Mouse (Mus musculus) kidney, postnatal 0 days (tissue): ENCODE results near the gene Atp1b2. TPM values are rescaled to one million over a fixed set of nuclear protein-coding genes. Genes with fewer than 3 reads are reported as not detected.

ENCODE experiments used
- ATAC-seq: fragments of 200-750 bp; cut with Nextera tagmentation; replicated peaks from 2 replicates; pipeline ENCODE4 v1.8.0; 2017; ENCODE audit warnings: low read depth, moderate number of reproducible peaks, moderate TSS enrichment, moderate library complexity; ENCODE audit not compliant: low FRiP score
- DNase-seq: peaks from one replicate; pipeline ENCODE4 v3.0.0-alpha.2; 2016; ENCODE audit warnings: low spot score
- H3K27ac ChIP-seq: fragments of 300-500 bp; sonication (generic); 2 replicates; pipeline ENCODE4 v1.5.1; 2014; ENCODE audit warnings: mild to moderate bottlenecking
- H3K27me3 ChIP-seq: fragments of 300-500 bp; sonication (generic); 2 replicates; pipeline ENCODE4 v1.6.1; 2014; ENCODE audit warnings: low read length, mixed read lengths; ENCODE audit not compliant: insufficient read depth
- H3K36me3 ChIP-seq: fragments of 300-500 bp; sonication (generic); 2 replicates; pipeline ENCODE4 v1.6.1; 2014; ENCODE audit warnings: low read length, mixed read lengths; ENCODE audit not compliant: insufficient read depth
- H3K4me1 ChIP-seq: fragments of 300-500 bp; sonication (generic); replicated peaks from 2 replicates; pipeline ENCODE4 v1.6.1; 2014; ENCODE audit warnings: antibody characterized with exemption, low read length, mixed read lengths; ENCODE audit not compliant: insufficient read depth
- H3K4me2 ChIP-seq: fragments of 300-500 bp; sonication (generic); 2 replicates; pipeline ENCODE4 v1.6.1; 2014; ENCODE audit warnings: mild to moderate bottlenecking, low read length, moderate library complexity, mixed read lengths
- H3K4me3 ChIP-seq: fragments of 300-500 bp; sonication (generic); replicated peaks from 2 replicates; pipeline ENCODE4 v1.5.1; 2014; ENCODE audit warnings: low read depth, low read length
- H3K9ac ChIP-seq: fragments of 300-500 bp; sonication (generic); 2 replicates; pipeline ENCODE4 v1.6.1; 2014; ENCODE audit warnings: low read depth, low read length
- H3K9me3 ChIP-seq: fragments of 300-500 bp; sonication (generic); replicated peaks from 2 replicates; pipeline ENCODE4 v1.6.1; 2016; ENCODE audit warnings: low read length, inconsistent platforms, mixed read lengths
- CTCF ChIP-seq: IDR thresholded peaks from 2 replicates; pipeline ENCODE4 v1.5.1; 2016; ENCODE audit warnings: antibody characterized with exemption, low read depth, mild to moderate bottlenecking, moderate library complexity
- WGBS: fragments of 180-500 bp; shearing (Covaris S2); extraction: QIAGEN DNeasy Blood & Tissue Kit; methylation state at CpG from one replicate; pipeline ENCODE4 v1.1.7; 2014; 5-methylcytosine and 5-hydroxymethylcytosine counted together
- polyA plus RNA-seq: library from polyadenylated mRNA; unstranded; fragments of >200 nt; fragmentation: Nextera tagmentation; extraction: Ambion mirVana; gene quantifications from 2 replicates; pipeline ENCODE4 v1.2.1, GENCODE M21; 2015

Gene Atp1b2
- polyA plus RNA-seq, 1 experiment from 2014 or later = 16.3 TPM

DNA sequence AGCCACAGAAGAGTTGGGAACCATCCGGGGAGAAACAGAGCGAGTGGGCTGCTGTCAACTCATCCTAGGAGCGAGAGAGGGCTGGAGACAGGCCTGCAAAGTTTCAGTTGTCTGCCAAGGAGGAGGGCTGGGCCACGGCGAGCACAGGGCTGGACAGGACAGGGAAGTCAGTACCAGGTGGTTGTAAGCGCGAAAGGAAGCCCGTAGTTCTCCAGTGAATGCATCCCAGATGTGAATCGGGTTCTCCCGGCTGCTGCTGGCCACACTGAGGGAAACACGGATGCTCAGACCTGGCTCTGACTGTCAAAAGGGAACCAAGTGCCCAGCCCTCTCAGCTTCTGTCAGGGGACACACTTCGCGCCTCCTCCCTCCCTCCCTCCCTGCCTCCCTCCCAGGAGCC is 42.4 kb downstream of the Atp1b2 start:
- 88% methylated on average over 13 of the region's 13 CpGs for WGBS
- no peak for ATAC-seq
- no peak for DNase-seq
- Histone ChIP-seq H3K9ac (no peak overlapping the region), H3K27ac (no peak overlapping the region), H3K27me3 (no peaks in the 10 kb centered on the region), H3K4me2 (no peak overlapping the region), H3K4me3 (no peak overlapping the region), H3K36me3 (peaks cover 26% of the 10 kb centered on the region), H3K4me1 (peaks cover 18% of the 10 kb centered on the region), H3K9me3 (no peaks in the 10 kb centered on the region)
- TF ChIP-seq CTCF = no peak

GRCm38 (mm10) chr11:69560896-69561854 is 44.6 kb downstream of the Atp1b2 start:
- Histone ChIP-seq H3K4me1 (peaks cover 18% of the 10 kb centered on the region), H3K4me3 (peak overlapping the region; percentile 66; the same call in 1 of the 2 replicates), H3K9me3 (no peaks in the 10 kb centered on the region), H3K4me2 (peak overlapping the region; percentile 99; the same call in 1 of the 2 replicates), H3K27ac (no peak overlapping the region), H3K9ac (no peak overlapping the region), H3K27me3 (no peaks in the 10 kb centered on the region), H3K36me3 (peaks cover 21% of the 10 kb centered on the region)
- no peak for TF ChIP-seq CTCF
- DNase-seq (no peak), ATAC-seq (no peak)
- WGBS = 37% methylated on average over 16 of the region's 16 CpGs

DNA sequence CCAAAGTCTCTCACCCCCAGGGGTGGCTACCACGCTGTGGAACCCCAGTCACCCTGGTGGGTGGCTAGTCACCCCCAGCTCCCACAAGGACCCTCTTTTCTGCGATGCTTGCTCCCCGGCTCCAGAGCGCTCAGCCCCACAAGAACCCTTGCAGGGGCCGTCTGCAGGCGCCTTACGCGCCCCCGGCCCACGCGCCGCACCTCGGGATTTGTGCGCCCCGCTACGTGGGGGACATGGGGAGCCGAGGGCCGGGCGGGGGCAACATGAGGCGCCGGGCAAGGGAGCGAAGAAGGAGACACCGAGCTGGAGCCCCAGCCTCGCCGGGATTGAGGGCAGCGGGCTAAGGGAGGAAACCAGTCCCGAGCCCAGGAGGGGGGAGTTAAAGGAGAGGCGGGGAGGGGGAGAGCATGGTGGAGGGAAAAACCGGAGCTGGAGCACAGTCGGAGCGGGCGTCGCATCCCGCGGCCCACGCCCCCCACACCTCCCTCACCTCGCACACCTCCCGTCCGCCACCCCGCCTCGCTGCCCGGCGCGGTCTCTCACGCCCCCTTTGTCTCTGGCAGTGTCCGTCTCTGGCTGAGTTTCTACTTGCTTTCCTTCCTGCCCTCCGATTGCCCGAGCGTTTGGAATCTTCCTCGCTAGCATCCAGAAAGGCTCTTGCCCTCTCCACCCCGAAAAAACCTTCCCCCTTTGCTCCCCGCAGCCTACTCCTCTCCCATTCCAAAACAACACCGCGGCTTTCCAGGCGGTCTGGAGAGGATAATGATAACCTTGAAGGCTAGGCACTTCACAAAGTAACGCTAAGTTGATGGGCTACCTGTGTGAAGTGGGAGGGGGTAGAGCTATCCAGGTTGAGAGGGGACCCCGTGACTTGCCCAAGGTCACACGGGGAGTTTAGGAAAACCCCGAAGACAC is 45.6 kb downstream of the Atp1b2 start, which contains the start of gene Efnb3:
Gene Efnb3 (minus strand): TSS at position 355 of the 915 bp plus-strand sequence.
- ATAC-seq (0 out of 2 replicates have a peak, but pooled peaks have one; percentile 27), DNase-seq (peak; percentile 83)
- Histone ChIP-seq H3K36me3 (peaks cover 18% of the 10 kb centered on the region), H3K4me2 (peak within 1 kb of the TSS; percentile 99), H3K9me3 (no peaks in the 10 kb centered on the region), H3K27ac (no peak within 1 kb of the TSS), H3K9ac (peak within 1 kb of the TSS; percentile 72), H3K4me1 (peaks cover 18% of the 10 kb centered on the region), H3K4me3 (peak within 1 kb of the TSS; percentile 66), H3K27me3 (no peaks in the 10 kb centered on the region)
- no peak for TF ChIP-seq CTCF
- 1% methylated on average over 59 of the region's 59 CpGs for WGBS

DNA sequence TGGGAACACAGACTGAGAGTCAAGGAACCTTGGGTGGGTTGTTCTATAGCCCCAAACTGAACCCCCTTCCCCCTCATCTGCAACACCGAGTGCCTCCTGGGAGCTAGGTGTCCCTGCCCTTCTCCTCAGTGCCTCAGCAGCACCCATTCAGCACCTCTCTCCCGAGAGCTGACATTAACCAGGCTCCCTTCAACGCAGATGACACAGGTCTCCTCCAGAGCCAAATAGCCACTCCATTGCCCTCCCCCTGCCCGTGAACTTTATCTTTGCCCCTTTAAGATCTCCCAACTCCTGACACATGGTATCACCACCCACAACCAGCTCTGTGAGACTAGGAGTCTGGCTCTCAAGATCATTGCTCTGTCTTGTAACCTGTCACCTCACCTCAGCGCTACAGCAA is 46.6 kb downstream of the Atp1b2 start:
- ATAC-seq (no peak), DNase-seq (peak; percentile 29)
- Histone ChIP-seq H3K9ac (peak overlapping the region; percentile 72; the same call in 1 of the 2 replicates), H3K9me3 (no peaks in the 10 kb centered on the region), H3K36me3 (peaks cover 18% of the 10 kb centered on the region), H3K4me3 (peak overlapping the region; percentile 66), H3K27ac (no peak overlapping the region), H3K27me3 (no peaks in the 10 kb centered on the region), H3K4me2 (peak overlapping the region; percentile 99), H3K4me1 (peaks cover 18% of the 10 kb centered on the region)
- no peak for TF ChIP-seq CTCF
- WGBS = 14% methylated on average over 5 of the region's 5 CpGs

DNA sequence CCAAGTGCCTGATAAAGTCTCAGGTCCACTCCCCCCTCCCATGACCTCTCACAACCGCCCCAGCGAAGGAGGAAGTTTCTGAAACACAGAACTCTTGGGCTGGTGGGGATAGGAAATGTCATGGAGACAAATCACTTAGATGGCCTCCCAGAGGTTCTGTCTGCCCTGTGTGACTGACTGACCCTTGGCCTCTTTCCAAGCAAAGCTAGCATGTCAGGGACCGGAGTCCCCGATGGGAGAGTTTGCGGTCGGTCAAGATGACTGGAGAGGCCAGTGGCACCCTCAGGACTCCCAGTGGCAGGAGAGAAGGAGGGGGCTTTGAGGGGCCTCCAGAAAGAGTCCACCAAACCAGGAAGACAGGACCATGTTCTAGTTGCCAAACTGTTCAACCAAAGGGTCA is 47.0 kb downstream of the Atp1b2 start:
- H3K9me3 ChIP-seq = no peaks in the 10 kb centered on the region
- H3K27me3 ChIP-seq = no peaks in the 10 kb centered on the region
- ATAC-seq = no peak
- peak overlapping the region; percentile 99 for H3K4me2 ChIP-seq
- H3K4me1 ChIP-seq = peaks cover 18% of the 10 kb centered on the region
- no peak for TF ChIP-seq CTCF
- no peak overlapping the region for H3K27ac ChIP-seq
- H3K4me3 ChIP-seq = peak overlapping the region; percentile 66; the same call in 1 of the 2 replicates
- H3K9ac ChIP-seq = 0 out of 2 replicates have a peak overlapping the region, but pooled peaks have one; percentile 72
- 27% methylated on average over 6 of the region's 6 CpGs for WGBS
- H3K36me3 ChIP-seq = peaks cover 18% of the 10 kb centered on the region
- DNase-seq = no peak
